Mouse (Mus musculus) ES-Bruce4 (cell line): Measurements from ENCODE around the gene Prn. TPM values are rescaled to one million over a fixed set of nuclear protein-coding genes. Genes with fewer than 3 reads are reported as not detected.
A peak's percentile ranks its signal among the peaks of the same experiment; 100 is the strongest.

Experiments
- H3K27ac ChIP-seq: 2 replicates; pipeline ENCODE4 v1.5.1; 2012; ENCODE audit warnings: low read length, inconsistent platforms; ENCODE audit not compliant: insufficient read depth
- H3K27me3 ChIP-seq: 2 replicates; pipeline ENCODE4 v1.6.1; 2012; ENCODE audit warnings: mild to moderate bottlenecking, low read length, inconsistent platforms; ENCODE audit not compliant: control insufficient read depth, poor library complexity, insufficient read depth, severe bottlenecking
- H3K36me3 ChIP-seq: 2 replicates; pipeline ENCODE4 v1.6.1; 2012; ENCODE audit warnings: inconsistent platforms, mild to moderate bottlenecking, low read length, moderate library complexity; ENCODE audit not compliant: control insufficient read depth, poor library complexity, insufficient read depth, severe bottlenecking
- H3K4me1 ChIP-seq: one replicate; pipeline ENCODE4 v1.8.1; 2011; ENCODE audit warnings: low read length; ENCODE audit not compliant: control insufficient read depth, insufficient read depth
- H3K4me3 ChIP-seq: 2 replicates; pipeline ENCODE4 v1.5.1; 2011; ENCODE audit warnings: low read depth, mild to moderate bottlenecking, low read length
- H3K9ac ChIP-seq: 2 replicates; pipeline ENCODE4 v1.6.1; 2012; ENCODE audit warnings: low read depth, mild to moderate bottlenecking, inconsistent platforms; ENCODE audit not compliant: poor library complexity, severe bottlenecking
- H3K9me3 ChIP-seq: replicated peaks from 2 replicates; pipeline ENCODE4 v1.6.1; 2012; ENCODE audit warnings: mild to moderate bottlenecking, low read length, inconsistent platforms; ENCODE audit not compliant: control insufficient read depth, poor library complexity, insufficient read depth, severe bottlenecking
- CTCF ChIP-seq: IDR thresholded peaks from one replicate; pipeline ENCODE4 v1.8.1; 2011; ENCODE audit warnings: low read depth, low read length
- EP300 ChIP-seq: IDR thresholded peaks from 2 replicates; pipeline ENCODE4 v1.6.1; 2011; ENCODE audit warnings: low read depth, low read length; ENCODE audit not compliant: insufficient read depth
- POLR2A ChIP-seq: IDR thresholded peaks from one replicate; pipeline ENCODE4 v1.8.1; 2011; ENCODE audit warnings: low read length; ENCODE audit not compliant: insufficient read depth
- polyA plus RNA-seq: library from polyadenylated mRNA; stranded (reverse); fragments of >200 nt; gene quantifications from 2 replicates; pipeline ENCODE4 v1.2.4, GENCODE M21; 2011; ENCODE audit warnings: low read depth; ENCODE audit not compliant: missing spikeins, insufficient read depth, insufficient read length

Gene Prn
- polyA plus RNA-seq, 1 experiment = not detected

DNA sequence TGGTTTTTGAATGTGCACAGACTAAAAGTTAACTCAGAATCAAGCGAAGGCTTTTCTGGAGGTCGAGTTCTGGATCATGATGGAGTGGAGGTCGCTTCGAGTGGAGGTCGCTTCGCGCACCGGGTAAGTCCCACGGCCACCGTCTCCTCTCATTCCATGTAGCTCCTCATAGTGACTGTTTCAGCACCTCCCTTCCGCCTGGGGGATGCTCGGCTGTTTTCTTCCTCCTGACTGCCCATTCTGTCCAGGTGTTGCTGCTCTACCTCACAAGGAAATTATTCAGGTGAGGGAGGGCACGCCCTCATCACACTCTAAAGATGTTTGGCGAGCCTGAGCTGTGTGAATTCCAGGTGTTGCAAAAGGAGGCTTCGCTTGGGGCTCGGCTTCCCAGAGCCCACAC is 36.6 kb downstream of the Prn start:
- Histone ChIP-seq H3K9ac (no peak overlapping the region), H3K36me3 (no peaks in the 10 kb centered on the region), H3K4me3 (no peak overlapping the region), H3K27me3 (no peaks in the 10 kb centered on the region), H3K9me3 (no peaks in the 10 kb centered on the region), H3K27ac (no peak overlapping the region), H3K4me1 (peaks cover 6% of the 10 kb centered on the region)
- no peak for TF ChIP-seq EP300
- TF ChIP-seq CTCF = no peak
- TF ChIP-seq POLR2A = no peak

DNA sequence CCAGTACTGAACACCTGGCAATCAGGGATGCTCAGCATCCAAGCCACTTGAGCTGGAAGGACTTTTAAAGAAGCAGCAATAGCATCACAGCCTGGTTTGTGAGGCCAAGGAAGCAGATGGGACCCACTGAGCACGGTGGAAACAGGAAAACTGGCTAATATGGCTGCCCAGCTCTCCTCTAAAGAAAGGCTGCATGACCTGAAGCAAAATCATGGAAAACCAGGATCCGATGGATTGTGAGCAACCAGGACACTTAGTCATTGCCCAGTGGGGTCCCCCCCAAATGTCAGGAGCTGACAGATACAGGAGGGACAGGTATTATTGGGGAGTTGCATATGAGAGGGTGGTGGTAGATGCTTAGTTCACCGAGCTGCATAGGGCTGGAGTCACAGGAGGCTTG is 38.4 kb downstream of the Prn start:
- no peak overlapping the region for H3K27ac ChIP-seq
- no peak overlapping the region for H3K4me3 ChIP-seq
- H3K27me3 ChIP-seq = no peaks in the 10 kb centered on the region
- peaks cover 6% of the 10 kb centered on the region for H3K4me1 ChIP-seq
- no peak for TF ChIP-seq EP300
- TF ChIP-seq CTCF = no peak
- TF ChIP-seq POLR2A = no peak
- no peaks in the 10 kb centered on the region for H3K36me3 ChIP-seq
- no peak overlapping the region for H3K9ac ChIP-seq
- no peaks in the 10 kb centered on the region for H3K9me3 ChIP-seq

DNA sequence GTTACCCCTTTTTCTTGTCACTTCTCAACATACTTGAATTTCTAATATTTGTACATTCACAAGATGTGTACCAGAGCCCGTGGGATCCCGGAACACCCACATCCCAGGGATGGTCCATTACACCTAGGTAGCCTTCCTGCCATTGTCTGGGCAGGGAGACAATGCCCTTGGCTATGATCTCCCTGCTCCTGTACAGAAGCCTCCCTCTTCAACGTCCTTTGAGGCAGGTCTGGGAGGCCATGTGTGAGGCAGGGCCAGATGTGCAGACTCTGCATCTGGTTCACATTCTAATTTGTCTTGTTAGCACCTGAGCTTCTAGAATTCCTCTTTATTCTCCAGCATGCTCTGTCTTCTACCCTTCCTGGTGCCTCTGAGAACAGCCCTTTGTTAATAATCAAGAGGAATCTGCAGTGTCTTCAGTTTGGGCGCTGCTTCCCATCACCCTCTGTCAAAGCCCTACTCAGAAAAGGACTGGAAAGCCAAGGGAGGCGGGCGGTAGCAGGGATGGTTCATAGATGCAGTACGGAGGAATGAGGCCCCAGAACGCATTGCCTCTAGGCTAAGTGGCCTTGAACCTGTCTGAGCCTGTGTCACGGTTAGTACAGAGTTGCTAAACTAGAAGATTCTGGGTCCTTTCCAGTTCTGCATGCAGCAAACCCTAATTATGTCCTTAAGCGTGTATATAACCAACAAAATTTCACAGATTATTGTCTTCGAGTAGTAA is 39.3 kb downstream of the Prn start:
- H3K9ac ChIP-seq = no peak overlapping the region
- no peak for TF ChIP-seq EP300
- TF ChIP-seq POLR2A = no peak
- TF ChIP-seq CTCF = no peak
- H3K27me3 ChIP-seq = no peaks in the 10 kb centered on the region
- H3K27ac ChIP-seq = no peak overlapping the region
- H3K4me3 ChIP-seq = no peak overlapping the region
- H3K4me1 ChIP-seq = peaks cover 6% of the 10 kb centered on the region
- H3K36me3 ChIP-seq = no peaks in the 10 kb centered on the region
- H3K9me3 ChIP-seq = no peaks in the 10 kb centered on the region

DNA sequence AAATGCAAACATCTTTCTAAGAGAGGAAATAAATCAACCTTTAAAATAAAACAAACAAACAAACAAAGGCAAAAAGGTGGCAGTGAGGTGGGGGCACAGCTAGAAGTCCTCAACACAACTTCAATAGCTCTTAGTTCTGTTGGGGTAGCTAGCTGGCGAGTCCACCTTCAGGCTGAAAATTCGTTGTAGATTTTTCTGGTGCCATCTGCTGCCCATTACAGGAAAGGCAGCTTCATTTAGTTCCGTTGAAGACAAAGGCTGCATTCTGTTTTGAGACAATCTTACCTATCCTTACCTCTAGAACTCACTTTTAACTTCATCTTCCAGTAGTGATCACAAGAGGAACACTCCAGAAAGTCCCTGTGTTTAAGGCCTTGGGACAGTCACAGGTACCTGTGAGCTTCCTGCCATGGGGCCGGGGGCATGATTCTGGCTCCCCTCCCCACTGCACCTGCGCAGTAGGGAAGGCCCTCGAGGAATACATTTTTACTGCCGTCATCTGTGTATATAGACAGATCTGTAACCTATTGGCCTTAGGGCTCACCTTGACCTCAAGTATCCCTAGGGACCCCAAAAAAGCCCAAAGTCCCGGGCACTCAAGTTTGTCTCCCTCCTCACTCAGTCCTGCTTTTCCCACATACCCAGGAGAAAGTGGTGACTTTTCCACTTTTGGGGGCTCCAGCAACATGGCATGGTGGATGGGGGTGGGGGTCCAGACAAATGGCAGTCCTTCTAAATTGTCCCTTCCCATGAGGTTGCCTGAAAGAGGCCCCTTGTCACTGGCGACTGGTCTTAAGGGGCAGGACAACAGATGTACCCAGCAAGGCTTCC is 40.2 kb downstream of the Prn start:
- H3K4me1 ChIP-seq = peaks cover 6% of the 10 kb centered on the region
- TF ChIP-seq EP300 = no peak
- TF ChIP-seq CTCF = no peak
- TF ChIP-seq POLR2A = no peak
- H3K27ac ChIP-seq = no peak overlapping the region
- no peak overlapping the region for H3K4me3 ChIP-seq
- no peaks in the 10 kb centered on the region for H3K9me3 ChIP-seq
- no peaks in the 10 kb centered on the region for H3K36me3 ChIP-seq
- no peak overlapping the region for H3K9ac ChIP-seq
- no peaks in the 10 kb centered on the region for H3K27me3 ChIP-seq

DNA sequence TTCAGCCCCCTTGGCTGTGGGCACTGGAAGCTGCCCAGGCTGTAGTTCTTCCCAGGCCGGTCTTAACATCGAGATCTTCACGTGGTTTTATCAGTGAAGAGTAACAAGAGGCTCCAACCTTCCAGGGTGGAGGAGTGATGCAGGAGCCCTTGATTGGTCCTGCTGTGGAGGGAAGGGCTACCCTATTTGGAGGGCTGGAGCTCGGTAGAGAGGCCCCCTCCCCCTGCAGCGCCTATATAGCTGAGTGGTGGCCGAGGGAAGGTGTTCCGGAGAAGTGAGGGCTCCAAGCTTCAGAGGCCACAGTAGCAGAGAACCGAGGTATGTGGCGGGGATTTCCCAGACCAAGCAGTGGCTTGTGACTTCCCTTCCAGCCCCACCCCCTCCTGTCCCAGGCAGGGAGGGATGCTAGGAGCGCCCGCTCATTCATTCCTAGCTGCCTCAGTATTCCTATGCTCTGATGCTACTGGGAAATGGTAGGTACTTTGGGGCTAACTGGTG is 40.9 kb downstream of the Prn start, which contains the start of gene Prnd:
Gene Prnd (plus strand): TSS at position 264 of the 498 bp plus-strand sequence.
- no peaks in the 10 kb centered on the region for H3K27me3 ChIP-seq

More for the DNA sequence above, 40.9 kb downstream of the Prn start, which contains the start of gene Prnd:
- Histone ChIP-seq H3K9me3 (no peaks in the 10 kb centered on the region), H3K4me3 (no peak within 1 kb of the TSS), H3K36me3 (no peaks in the 10 kb centered on the region), H3K4me1 (peaks cover 6% of the 10 kb centered on the region), H3K9ac (no peak within 1 kb of the TSS), H3K27ac (no peak within 1 kb of the TSS)
- TF ChIP-seq POLR2A = no peak
- 0 out of 2 replicates have a peak, but pooled peaks have one; percentile 13 for TF ChIP-seq EP300
- no peak for TF ChIP-seq CTCF
